Mouse (Mus musculus): ENCODE results near the gene Doc2a. TPM values are rescaled to one million over a fixed set of nuclear protein-coding genes. Genes with fewer than 3 reads are reported as not detected.

Doc2a gene
- polyA plus RNA-seq, 1 experiment, result not detected

Other genes with a start within 250 kb of the Doc2a start
- gene Nupr1, start 216.6 kb upstream of the Doc2a start, polyA plus RNA-seq (2012; rRNA removed), result 32.5 and 97.9 TPM in 2 replicates
- 16.7 and 23.9 TPM in 2 replicates for gene Sgf29, start 198.1 kb upstream of the Doc2a start, polyA plus RNA-seq (2012; rRNA removed)
- 5.0 and 7.4 TPM in 2 replicates for gene Sult1a1, start 171.0 kb upstream of the Doc2a start, polyA plus RNA-seq (2012; rRNA removed)
- gene Bola2, start 152.0 kb upstream of the Doc2a start, polyA plus RNA-seq (2012; rRNA removed), result 35.8 and 40.6 TPM in 2 replicates
- gene Slx1b, start 151.6 kb upstream of the Doc2a start, polyA plus RNA-seq (2012; rRNA removed), result 7.9 and 16.0 TPM in 2 replicates
- 114 and 157 TPM in 2 replicates for gene Coro1a, start 139.6 kb upstream of the Doc2a start, polyA plus RNA-seq (2012; rRNA removed)
- 208 and 472 TPM in 2 replicates for gene Mapk3, start 87.8 kb upstream of the Doc2a start, polyA plus RNA-seq (2012; rRNA removed)
- 5.0 and 24.4 TPM in 2 replicates for gene Gdpd3, start 81.1 kb upstream of the Doc2a start, polyA plus RNA-seq (2012; rRNA removed)
- 153 and 244 TPM in 2 replicates for gene Ypel3, start 70.5 kb upstream of the Doc2a start, polyA plus RNA-seq (2012; rRNA removed)
- 1.4 and 2.4 TPM in 2 replicates for gene Tbx6, start 65.9 kb upstream of the Doc2a start, polyA plus RNA-seq (2012; rRNA removed)
- 101 and 199 TPM in 2 replicates for gene Ppp4c, start 54.9 kb upstream of the Doc2a start, polyA plus RNA-seq (2012; rRNA removed)
- gene Fam57b, start 49.7 kb upstream of the Doc2a start, polyA plus RNA-seq (2012; rRNA removed), result 2.2 and 4.1 TPM in 2 replicates
- gene 4930451I11Rik, start 15.8 kb upstream of the Doc2a start, polyA plus RNA-seq (2012; rRNA removed), result not detected in 2 replicates
- gene Hirip3, start 14.6 kb downstream of the Doc2a start, polyA plus RNA-seq (2012; rRNA removed), result 1.3 and 3.6 TPM in 2 replicates
- gene Ino80e, start 15.0 kb downstream of the Doc2a start, polyA plus RNA-seq (2012; rRNA removed), result 16.5 and 42.8 TPM in 2 replicates
- gene Taok2, start 37.3 kb downstream of the Doc2a start, polyA plus RNA-seq (2012; rRNA removed), result 42.3 and 77.4 TPM in 2 replicates
- 51.5 and 143 TPM in 2 replicates for gene Tmem219, start 75.5 kb downstream of the Doc2a start, polyA plus RNA-seq (2012; rRNA removed)
- 9.1 and 18.8 TPM in 2 replicates for gene Kctd13, start 81.5 kb downstream of the Doc2a start, polyA plus RNA-seq (2012; rRNA removed)
- 0.18 and 0.19 TPM in 2 replicates for gene Asphd1, start 102.2 kb downstream of the Doc2a start, polyA plus RNA-seq (2012; rRNA removed)
- gene Sez6l2, start 103.1 kb downstream of the Doc2a start, polyA plus RNA-seq (2012; rRNA removed), result 1.3 and 2.6 TPM in 2 replicates
- gene Cdipt, start 128.5 kb downstream of the Doc2a start, polyA plus RNA-seq (2012; rRNA removed), result 157 and 467 TPM in 2 replicates
- gene Cdiptos, start 128.7 kb downstream of the Doc2a start, polyA plus RNA-seq (2012; rRNA removed), result 0.15 and 0.74 TPM in 2 replicates
- 148 and 353 TPM in 2 replicates for gene Mvp, start 167.2 kb downstream of the Doc2a start, polyA plus RNA-seq (2012; rRNA removed)
- gene Pagr1b, start 169.1 kb downstream of the Doc2a start, polyA plus RNA-seq (2012; rRNA removed), result 0.76 and 2.9 TPM in 2 replicates
- 1.6 and 3.7 TPM in 2 replicates for gene Pagr1a, start 169.9 kb downstream of the Doc2a start, polyA plus RNA-seq (2012; rRNA removed)
- 9.5 and 26.4 TPM in 2 replicates for gene Gm42742, start 173.7 kb downstream of the Doc2a start, polyA plus RNA-seq (2012; rRNA removed)
- 1.3 and 2.7 TPM in 2 replicates for gene Prrt2, start 173.8 kb downstream of the Doc2a start, polyA plus RNA-seq (2012; rRNA removed)
- 103 and 248 TPM in 2 replicates for gene Maz, start 179.6 kb downstream of the Doc2a start, polyA plus RNA-seq (2012; rRNA removed)
- gene Kif22, start 195.1 kb downstream of the Doc2a start, polyA plus RNA-seq (2012; rRNA removed), result 3.7 and 5.8 TPM in 2 replicates
- 4,647 and 5,350 TPM in 2 replicates for gene Zg16, start 239.9 kb downstream of the Doc2a start, polyA plus RNA-seq (2012; rRNA removed)
- gene AI467606, start 243.9 kb downstream of the Doc2a start, polyA plus RNA-seq (2012; rRNA removed), result 21.2 and 22.7 TPM in 2 replicates

All from small intestine, adult 2 months (tissue).